Mouse (Mus musculus) retina, embryonic 14.5 days (tissue): ENCODE data around the gene Gm17577.
"Not testable (repeated sequence)": the region's sequence is repeated elsewhere in the genome, so short reads cannot be mapped to it uniquely, and the experiment has no call there.

Source experiments
- DNase-seq: peaks from one replicate; pipeline ENCODE4 v3.0.0-alpha.2; 2015; ENCODE audit warnings: low spot score

Gm17577 gene

DNA sequence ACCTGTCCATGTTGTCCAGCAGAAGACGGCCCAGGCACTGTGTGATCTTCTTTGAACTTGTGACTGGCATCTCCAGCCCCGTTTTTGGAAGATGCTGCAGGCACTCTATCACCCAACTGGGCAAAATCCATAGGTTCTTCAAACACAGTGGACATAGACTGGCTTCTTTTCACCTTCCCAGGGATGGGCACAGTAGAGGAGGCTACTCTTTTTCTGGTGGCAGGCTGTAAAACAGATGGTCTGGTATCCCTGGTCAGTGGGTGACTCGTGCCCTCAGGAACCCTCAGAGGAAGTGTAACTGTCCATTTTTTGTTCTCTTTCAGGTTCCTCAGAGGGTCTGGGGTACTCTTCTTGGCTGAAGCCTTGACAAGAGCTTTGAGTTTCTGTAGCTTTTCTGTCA lies at the start of gene Gm17577:
Gene Gm17577, minus strand, starts transcription at position 101 of the 400 bp plus-strand sequence.
- DNase-seq = not testable (repeated sequence)

DNA sequence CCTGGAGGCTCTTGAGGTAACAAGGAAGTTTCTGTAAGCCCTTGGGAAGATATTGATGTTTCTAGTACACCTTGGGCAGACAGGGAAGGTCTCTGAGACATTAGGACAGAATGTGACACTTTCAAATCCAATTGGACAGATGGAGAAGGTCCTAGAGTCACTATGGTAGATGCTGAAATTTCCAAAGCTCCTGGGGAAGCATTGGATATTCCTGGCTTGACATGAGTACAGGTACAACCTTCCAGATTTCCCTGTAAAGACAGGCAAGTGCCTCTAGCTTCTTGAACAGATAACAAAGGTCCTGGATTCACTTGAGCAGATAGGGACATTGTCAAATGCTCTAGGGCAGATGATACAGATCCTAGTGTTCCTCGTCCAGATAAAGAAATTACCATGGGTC lies 24.3 kb downstream of the Gm17577 start, which contains the start of gene Srsx:
Gene Srsx, minus strand, starts transcription at position 101 of the 400 bp plus-strand sequence.
- not testable (repeated sequence) for DNase-seq
